Mouse (Mus musculus) stomach, postnatal 0 days (tissue): Measurements from ENCODE around the gene Ccnd1. TPM values are rescaled to one million over a fixed set of nuclear protein-coding genes. Genes with fewer than 3 reads are reported as not detected.
"Not testable (repeated sequence)": the region's sequence is repeated elsewhere in the genome, so short reads cannot be mapped to it uniquely, and the experiment has no call there.

Experiments
- ATAC-seq: fragments of 200-750 bp; cut with Nextera tagmentation; 2 replicates; pipeline ENCODE4 v1.8.0; 2017; ENCODE audit not compliant: low FRiP score, low TSS enrichment
- DNase-seq: peaks from one replicate; pipeline ENCODE4 v3.0.0-alpha.2; 2016; ENCODE audit warnings: low spot score
- H3K27ac ChIP-seq: fragments of 300-500 bp; sonication (generic); replicated peaks from 2 replicates; pipeline ENCODE4 v1.5.1; 2014; ENCODE audit warnings: mild to moderate bottlenecking, control low read depth
- H3K27me3 ChIP-seq: fragments of 300-500 bp; sonication (generic); 2 replicates; pipeline ENCODE4 v1.6.1; 2014; ENCODE audit warnings: low read length; ENCODE audit not compliant: control insufficient read depth, insufficient read depth
- H3K36me3 ChIP-seq: fragments of 300-500 bp; sonication (generic); 2 replicates; pipeline ENCODE4 v1.6.1; 2014; ENCODE audit warnings: low read length, mixed read lengths; ENCODE audit not compliant: control insufficient read depth, insufficient read depth
- H3K4me1 ChIP-seq: fragments of 300-500 bp; sonication (generic); replicated peaks from 2 replicates; pipeline ENCODE4 v1.6.1; 2014; ENCODE audit warnings: antibody characterized with exemption; ENCODE audit not compliant: control insufficient read depth, insufficient read depth
- H3K4me2 ChIP-seq: fragments of 300-500 bp; sonication (generic); replicated peaks from 2 replicates; pipeline ENCODE4 v1.6.1; 2014; ENCODE audit warnings: low read depth, mild to moderate bottlenecking, control low read depth, moderate library complexity
- H3K4me3 ChIP-seq: fragments of 300-500 bp; sonication (generic); 2 replicates; pipeline ENCODE4 v1.5.1; 2014; ENCODE audit warnings: low read depth, low read length, control low read depth
- H3K9ac ChIP-seq: fragments of 300-500 bp; sonication (generic); 2 replicates; pipeline ENCODE4 v1.6.1; 2014; ENCODE audit warnings: mild to moderate bottlenecking, low read length, control low read depth, mixed read lengths
- H3K9me3 ChIP-seq: fragments of 300-500 bp; sonication (generic); 2 replicates; pipeline ENCODE4 v1.6.1; 2016; ENCODE audit warnings: low read length; ENCODE audit not compliant: control insufficient read depth
- CTCF ChIP-seq: IDR thresholded peaks from 2 replicates; pipeline ENCODE4 v1.5.1; 2016; ENCODE audit warnings: antibody characterized with exemption, low read depth, mild to moderate bottlenecking, moderate library complexity
- EP300 ChIP-seq: optimal IDR thresholded peaks from 2 replicates; pipeline ENCODE3; 2016; ENCODE audit warnings: antibody characterized with exemption
- WGBS: fragments of 180-500 bp; shearing (Covaris S2); extraction: QIAGEN DNeasy Blood & Tissue Kit; methylation state at CpG from one replicate; pipeline ENCODE4 v1.1.7; 2014; 5-methylcytosine and 5-hydroxymethylcytosine counted together
- polyA plus RNA-seq: library from polyadenylated mRNA; unstranded; fragments of >200 nt; fragmentation: Nextera tagmentation; extraction: Ambion mirVana; gene quantifications from 2 replicates; pipeline ENCODE4 v1.2.1, GENCODE M21; 2015

Gene Ccnd1
- polyA plus RNA-seq, 1 experiment from 2014 or later = 38.7 TPM

DNA sequence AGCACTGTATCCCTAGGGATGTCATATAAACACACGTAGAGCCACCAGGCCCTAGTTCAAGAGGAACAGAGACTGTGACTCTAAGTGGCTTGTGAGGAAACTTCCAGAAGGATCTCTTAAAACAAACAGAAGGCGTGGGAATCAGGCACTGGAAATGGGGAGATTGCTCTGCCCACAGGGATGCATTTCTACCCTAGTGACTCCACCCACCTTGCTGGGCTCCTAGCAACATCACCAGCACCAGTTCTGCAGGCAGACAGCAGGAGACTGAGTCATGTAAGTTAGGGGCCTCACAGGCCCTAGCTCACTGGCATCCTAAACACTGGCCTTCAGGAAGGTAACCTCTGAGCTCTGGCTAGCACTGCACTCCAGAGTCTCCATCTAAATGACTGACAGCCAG is 47.9 kb downstream of the Ccnd1 start:
- Histone ChIP-seq H3K4me1 (peaks cover 5% of the 10 kb centered on the region; the same call in 1 of the 2 replicates), H3K9me3 (no peaks in the 10 kb centered on the region), H3K36me3 (no peaks in the 10 kb centered on the region), H3K4me2 (no peak overlapping the region), H3K9ac (no peak overlapping the region), H3K27ac (no peak overlapping the region), H3K4me3 (no peak overlapping the region), H3K27me3 (peaks cover 22% of the 10 kb centered on the region)
- 67% methylated on average over 2 of the region's 2 CpGs for WGBS
- TF ChIP-seq CTCF = no peak
- TF ChIP-seq EP300 = no peak
- DNase-seq (no peak), ATAC-seq (no peak)

DNA sequence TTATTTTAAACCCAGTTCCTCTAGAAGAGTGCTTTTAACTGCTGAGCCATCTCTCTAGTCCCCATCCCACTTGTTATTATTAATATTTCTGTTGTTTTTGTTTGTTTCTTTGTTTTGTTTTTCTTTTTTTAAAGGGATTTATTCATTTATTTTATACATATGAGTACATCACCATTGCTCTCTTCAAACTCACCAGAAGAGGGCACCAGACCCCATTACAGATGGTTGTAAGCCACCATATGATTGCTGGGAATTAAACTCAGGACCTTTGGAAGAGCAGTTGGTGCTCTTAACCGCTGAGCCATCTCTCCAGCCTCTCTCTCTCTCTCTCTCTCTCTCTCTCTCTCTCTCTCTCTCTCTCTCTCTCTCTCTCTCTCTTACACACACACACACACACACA is 49.1 kb downstream of the Ccnd1 start:
- not testable (repeated sequence) for H3K27ac ChIP-seq, H3K4me2 ChIP-seq, H3K9ac ChIP-seq, H3K4me3 ChIP-seq, ATAC-seq, H3K36me3 ChIP-seq, DNase-seq, H3K4me1 ChIP-seq, H3K9me3 ChIP-seq
- TF ChIP-seq CTCF = peak; percentile 23
- WGBS = 91% methylated on average over 1 of the region's 1 CpGs
- peaks cover 12% of the 10 kb centered on the region; the same call in 1 of the 2 replicates for H3K27me3 ChIP-seq

DNA sequence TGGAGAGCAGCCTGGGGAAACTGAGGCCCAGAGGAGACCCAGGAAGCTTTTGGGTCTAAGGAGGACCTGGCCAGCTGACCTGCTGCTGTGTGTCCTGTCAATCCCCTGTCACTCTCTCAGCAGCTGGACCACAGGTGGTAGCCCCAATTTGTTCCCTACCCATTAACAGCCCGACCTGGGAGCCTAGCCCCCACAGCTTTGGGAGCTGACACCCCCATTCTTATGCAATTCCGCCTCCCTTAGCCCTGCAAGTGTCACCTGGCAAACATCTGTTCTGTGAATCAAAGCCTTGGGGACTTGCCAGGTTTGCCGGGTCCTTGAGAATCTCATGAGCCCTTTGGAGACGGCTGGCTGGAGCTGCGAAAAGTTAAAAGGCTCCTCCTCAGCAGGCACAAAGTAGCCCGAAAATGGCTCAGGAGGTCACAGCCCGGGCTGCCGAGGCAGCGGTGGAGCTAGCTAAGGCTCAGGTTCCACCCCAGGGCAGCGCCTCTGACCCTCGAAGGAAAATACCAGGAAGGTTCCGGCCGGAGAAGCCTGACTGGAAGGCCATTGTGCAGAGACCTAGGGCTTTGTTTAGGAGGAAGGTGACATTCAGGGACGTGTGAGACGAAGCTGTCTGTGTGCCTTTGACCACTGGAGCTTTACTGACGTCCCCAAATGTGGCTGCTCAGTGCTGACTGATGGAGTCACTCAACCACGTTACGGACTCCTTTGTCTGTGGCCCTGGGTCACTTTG is 51.0 kb downstream of the Ccnd1 start:
- H3K4me1 ChIP-seq = no peaks in the 10 kb centered on the region
- DNase-seq (no peak), ATAC-seq (no peak)
- no peak overlapping the region for H3K27ac ChIP-seq
- no peak overlapping the region for H3K4me2 ChIP-seq
- H3K27me3 ChIP-seq = 0 out of 2 replicates have a peak, but pooled peaks cover 2% of the 10 kb centered on the region
- TF ChIP-seq EP300 = no peak
- TF ChIP-seq CTCF = no peak
- 10% methylated on average over 18 of the region's 18 CpGs for WGBS
- no peaks in the 10 kb centered on the region for H3K9me3 ChIP-seq
- H3K4me3 ChIP-seq = no peak overlapping the region
- no peak overlapping the region for H3K9ac ChIP-seq
- no peaks in the 10 kb centered on the region for H3K36me3 ChIP-seq

DNA sequence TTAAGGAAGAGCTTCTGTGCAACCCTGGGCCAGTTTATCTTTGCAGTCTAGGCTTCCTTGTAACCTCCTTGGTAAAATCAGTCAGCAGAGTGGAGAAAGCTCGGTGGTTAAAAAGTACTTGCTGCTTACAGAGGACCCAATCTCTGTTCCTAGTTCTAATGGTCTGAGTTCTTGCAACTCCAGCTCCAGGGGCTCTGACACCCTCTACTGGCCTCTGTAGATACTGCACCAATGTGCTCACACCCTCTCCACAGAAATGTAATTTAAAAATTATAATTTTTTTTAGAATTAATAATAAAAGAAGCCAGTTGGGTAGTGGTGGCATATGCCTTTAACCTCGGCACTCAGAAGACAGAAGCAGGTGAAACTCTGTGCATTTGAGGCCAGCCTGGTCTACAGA is 52.1 kb downstream of the Ccnd1 start:
- ATAC-seq (no peak), DNase-seq (no peak)
- Histone ChIP-seq H3K27ac (no peak overlapping the region), H3K27me3 (0 out of 2 replicates have a peak, but pooled peaks cover 2% of the 10 kb centered on the region), H3K4me1 (no peaks in the 10 kb centered on the region), H3K4me2 (no peak overlapping the region), H3K36me3 (no peaks in the 10 kb centered on the region), H3K4me3 (no peak overlapping the region), H3K9me3 (no peaks in the 10 kb centered on the region), H3K9ac (no peak overlapping the region)
- no peak for TF ChIP-seq EP300
- peak; percentile 34 for TF ChIP-seq CTCF
- WGBS = 78% methylated on average over 2 of the region's 2 CpGs

DNA sequence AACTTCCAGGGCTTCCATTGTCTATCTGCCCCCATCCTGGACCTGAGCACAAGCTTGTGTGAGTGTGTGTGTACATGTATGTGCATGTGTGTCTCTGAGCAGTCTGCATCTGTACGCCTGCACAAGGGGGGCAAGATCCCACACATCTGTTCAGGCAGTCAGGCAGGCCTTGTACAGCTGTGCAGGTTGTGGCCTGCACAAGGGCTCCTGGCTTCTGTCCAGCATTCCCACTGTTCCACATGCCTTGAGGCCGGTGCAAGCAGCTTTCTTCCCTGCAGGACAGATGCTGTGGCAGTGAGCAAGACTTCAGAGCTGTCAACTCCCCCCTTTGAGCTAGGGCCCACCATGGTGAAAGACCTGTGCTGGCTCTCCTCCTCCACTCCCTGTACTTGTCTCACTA is 56.6 kb downstream of the Ccnd1 start:
- no peak overlapping the region for H3K9ac ChIP-seq
- H3K4me1 ChIP-seq = no peaks in the 10 kb centered on the region
- no peak for TF ChIP-seq CTCF
- TF ChIP-seq EP300 = no peak
- H3K4me2 ChIP-seq = no peak overlapping the region
- WGBS = 18% methylated on average over 2 of the region's 2 CpGs
- DNase-seq = no peak
- H3K9me3 ChIP-seq = no peaks in the 10 kb centered on the region
- no peaks in the 10 kb centered on the region for H3K27me3 ChIP-seq
- H3K4me3 ChIP-seq = no peak overlapping the region
- ATAC-seq = no peak
- H3K36me3 ChIP-seq = no peaks in the 10 kb centered on the region
- H3K27ac ChIP-seq = no peak overlapping the region

Other genes starting within 250 kb of the Ccnd1 start
- gene Ano1, start 188.0 kb downstream of the Ccnd1 start, polyA plus RNA-seq = 32.4 and 41.6 TPM in 2 replicates
- 0.47 and 1.1 TPM in 2 replicates for gene Fgf3, start 101.8 kb downstream of the Ccnd1 start, polyA plus RNA-seq
- not detected in 2 replicates for gene Fgf4, start 92.6 kb downstream of the Ccnd1 start, polyA plus RNA-seq
- not detected in 2 replicates for gene Fgf15, start 43.4 kb downstream of the Ccnd1 start, polyA plus RNA-seq
- 17.1 and 17.8 TPM in 2 replicates for gene LTO1, start 24.8 kb downstream of the Ccnd1 start, polyA plus RNA-seq